Mouse (Mus musculus): ENCODE measurements around the gene Itprid1.

DNA sequence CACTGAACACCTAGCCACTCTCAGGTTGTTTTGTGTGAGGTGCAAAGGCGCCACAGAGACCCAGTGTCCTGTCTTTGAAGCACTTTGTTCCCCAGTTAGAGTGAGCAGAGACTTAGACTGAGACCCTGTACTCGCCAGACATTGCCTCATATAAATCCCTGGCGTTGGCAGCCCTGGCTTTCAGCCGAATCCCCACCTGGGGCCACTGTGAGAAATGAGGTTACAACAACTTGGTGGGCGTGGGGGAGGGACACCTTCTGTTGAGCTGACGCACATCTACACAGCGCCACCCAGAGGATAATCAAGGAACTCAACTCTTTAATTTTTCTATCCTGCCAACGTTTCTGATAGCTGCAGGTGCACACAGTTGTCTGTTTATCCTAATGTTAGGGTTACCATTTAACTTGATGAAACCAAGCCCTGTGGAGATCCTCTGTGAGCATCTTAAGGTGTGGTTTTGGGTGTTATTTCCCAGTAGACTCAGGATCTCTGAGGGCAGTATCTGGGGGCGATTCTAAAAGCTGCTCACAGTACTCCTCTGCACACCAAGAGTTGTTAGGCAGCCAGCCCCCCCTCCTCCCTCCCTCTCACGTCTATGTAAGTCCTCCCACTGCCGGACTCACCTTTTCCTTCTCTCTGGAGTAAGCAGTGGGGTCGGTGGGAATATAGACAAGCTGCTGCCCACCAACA lies 32.6 kb upstream of the Itprid1 start:
- TF ChIP-seq CTCF (IDR thresholded peaks at IDR 0.05; ENCODE audit: control insufficient read depth, insufficient read depth, insufficient read length): no peak
- no peak for TF ChIP-seq MAX (IDR thresholded peaks at IDR 0.05)
- TF ChIP-seq MYOG (IDR thresholded peaks at IDR 0.05; ENCODE audit: control insufficient read depth, extremely low read depth, insufficient read length): no peak

Data from C2C12 (cell line).